Mouse (Mus musculus): ENCODE data around the gene Serpina12.

GRCm38 (mm10) chr12:104042753-104043152 lies 1.5 kb downstream of the Serpina12 start:
- no peak for TF ChIP-seq HCFC1 (IDR thresholded peaks at IDR 0.05; ENCODE audit: borderline replicate concordance, insufficient read depth, low read length)
- TF ChIP-seq CHD2 (IDR thresholded peaks at IDR 0.05; ENCODE audit: low read depth, low read length): no peak
- TF ChIP-seq ZNF384 (IDR thresholded peaks at IDR 0.05; ENCODE audit: low read depth, low read length): no peak
- no peak for TF ChIP-seq ZC3H11A (IDR thresholded peaks at IDR 0.05; ENCODE audit: borderline replicate concordance, low read depth, low read length)
- TF ChIP-seq MAFK (IDR thresholded peaks at IDR 0.05; ENCODE audit: insufficient read depth, low read depth, low read length): no peak
